Mouse (Mus musculus) liver, postnatal 0 days (tissue): Measurements from ENCODE around the gene Kif14. TPM values are rescaled to one million over a fixed set of nuclear protein-coding genes. Genes with fewer than 3 reads are reported as not detected.
"Not testable (repeated sequence)": the region's sequence is repeated elsewhere in the genome, so short reads cannot be mapped to it uniquely, and the experiment has no call there.

Experiments used
- ATAC-seq: fragments of 200-750 bp; cut with Nextera tagmentation; 2 replicates; pipeline ENCODE4 v1.8.0; 2017; ENCODE audit warnings: mild to moderate bottlenecking, moderate library complexity
- DNase-seq: peaks from one replicate; pipeline ENCODE4 v3.0.0-alpha.2; 2016
- H3K27ac ChIP-seq: fragments of 300-500 bp; sonication (generic); 2 replicates; pipeline ENCODE4 v1.5.1; 2014; ENCODE audit warnings: antibody characterized with exemption, moderate library complexity, mild to moderate bottlenecking, low read depth
- H3K27me3 ChIP-seq: fragments of 300-500 bp; sonication (generic); 2 replicates; pipeline ENCODE4 v1.6.1; 2014; ENCODE audit warnings: low read length, control low read depth, mixed read lengths; ENCODE audit not compliant: insufficient read depth
- H3K36me3 ChIP-seq: fragments of 300-500 bp; sonication (generic); replicated peaks from 2 replicates; pipeline ENCODE4 v1.6.1; 2014; ENCODE audit warnings: mild to moderate bottlenecking, control low read depth, low read length, moderate library complexity, mixed read lengths; ENCODE audit not compliant: insufficient read depth
- H3K4me1 ChIP-seq: fragments of 300-500 bp; sonication (generic); 2 replicates; pipeline ENCODE4 v1.6.1; 2014; ENCODE audit warnings: antibody characterized with exemption, mild to moderate bottlenecking, control low read depth; ENCODE audit not compliant: insufficient read depth
- H3K4me2 ChIP-seq: fragments of 300-500 bp; sonication (generic); 2 replicates; pipeline ENCODE4 v1.6.1; 2014; ENCODE audit warnings: low read depth, mild to moderate bottlenecking, low read length, moderate library complexity, mixed read lengths
- H3K4me3 ChIP-seq: fragments of 300-500 bp; sonication (generic); 2 replicates; pipeline ENCODE4 v1.5.1; 2014; ENCODE audit warnings: low read depth, low read length
- H3K9ac ChIP-seq: fragments of 300-500 bp; sonication (generic); replicated peaks from 2 replicates; pipeline ENCODE4 v1.6.1; 2014; ENCODE audit warnings: mild to moderate bottlenecking, moderate library complexity
- H3K9me3 ChIP-seq: fragments of 300-500 bp; sonication (generic); 2 replicates; pipeline ENCODE4 v1.6.1; 2016; ENCODE audit warnings: mild to moderate bottlenecking, control low read depth, low read length, mixed read lengths
- CTCF ChIP-seq: sonication (generic); IDR thresholded peaks from 2 replicates; pipeline ENCODE4 v1.5.1; 2016; ENCODE audit warnings: antibody characterized with exemption, low read depth
- EP300 ChIP-seq: IDR thresholded peaks from 2 replicates; pipeline ENCODE4 v1.6.1; 2016; ENCODE audit warnings: antibody characterized with exemption, low read depth, mild to moderate bottlenecking
- WGBS: fragments of 180-500 bp; shearing (Covaris S2); extraction: QIAGEN DNeasy Blood & Tissue Kit; methylation state at CpG from one replicate; pipeline ENCODE4 v1.1.7; 2014; ENCODE audit not compliant: insufficient replicate concordance; 5-methylcytosine and 5-hydroxymethylcytosine counted together
- polyA plus RNA-seq: library from polyadenylated mRNA; unstranded; fragments of >200 nt; fragmentation: Nextera tagmentation; extraction: Ambion mirVana; gene quantifications from 2 replicates; pipeline ENCODE4 v1.2.1, GENCODE M21; 2015

Kif14 gene
- polyA plus RNA-seq, 1 experiment from 2014 or later = 2.3 TPM

GRCm38 (mm10) chr1:136465168-136465567 is 975 bp upstream of the Kif14 start:
- Histone ChIP-seq H3K27me3 (no peaks in the 10 kb centered on the region), H3K4me1 (0 out of 2 replicates have a peak, but pooled peaks cover 8% of the 10 kb centered on the region), H3K9me3 (no peaks in the 10 kb centered on the region), H3K4me2 (no peak overlapping the region), H3K27ac (no peak overlapping the region), H3K9ac (no peak overlapping the region), H3K4me3 (no peak overlapping the region), H3K36me3 (peaks cover 18% of the 10 kb centered on the region)
- TF ChIP-seq CTCF (no peak), EP300 (no peak)
- ATAC-seq (no peak), DNase-seq (no peak)

GRCm38 (mm10) chr1:136469408-136469807 is 3.3 kb downstream of the Kif14 start:
- H3K27me3 ChIP-seq = no peaks in the 10 kb centered on the region
- H3K4me1 ChIP-seq = 0 out of 2 replicates have a peak, but pooled peaks cover 8% of the 10 kb centered on the region
- TF ChIP-seq CTCF (no peak), EP300 (no peak)
- H3K4me3 ChIP-seq = 0 out of 2 replicates have a peak overlapping the region, but pooled peaks have one; percentile 7
- peak overlapping the region; percentile 52 for H3K4me2 ChIP-seq
- DNase-seq (no peak), ATAC-seq (no peak)
- no peaks in the 10 kb centered on the region for H3K9me3 ChIP-seq
- no peak overlapping the region; the same call in 1 of the 2 replicates for H3K9ac ChIP-seq
- 86% methylated on average over 4 of the region's 4 CpGs for WGBS
- H3K27ac ChIP-seq = no peak overlapping the region
- H3K36me3 ChIP-seq = peaks cover 45% of the 10 kb centered on the region

- Histone ChIP-seq H3K4me1 (0 out of 2 replicates have a peak, but pooled peaks cover 8% of the 10 kb centered on the region), H3K4me2 (peak overlapping the region; percentile 52), H3K9me3 (no peaks in the 10 kb centered on the region), H3K27ac (no peak overlapping the region), H3K4me3 (no peak overlapping the region), H3K27me3 (no peaks in the 10 kb centered on the region), H3K9ac (no peak overlapping the region), H3K36me3 (peaks cover 46% of the 10 kb centered on the region)
- TF ChIP-seq CTCF = no peak
- no peak for TF ChIP-seq EP300
- WGBS = 67% methylated on average over 6 of the region's 6 CpGs
- no peak for DNase-seq
- ATAC-seq = no peak
Measured at GRCm38 (mm10) chr1:136470471-136470870, 4.3 kb downstream of the Kif14 start.

GRCm38 (mm10) chr1:136491681-136492080 is 25.5 kb downstream of the Kif14 start:
- TF ChIP-seq CTCF (peak; percentile 37), EP300 (no peak)
- 75% methylated on average over 5 of the region's 5 CpGs for whole genome bisulfite sequencing
- Histone ChIP-seq H3K9me3 (no peaks in the 10 kb centered on the region), H3K27ac (no peak overlapping the region), H3K27me3 (no peaks in the 10 kb centered on the region), H3K4me2 (no peak overlapping the region), H3K36me3 (peaks cover 76% of the 10 kb centered on the region), H3K4me1 (no peaks in the 10 kb centered on the region), H3K9ac (no peak overlapping the region), H3K4me3 (no peak overlapping the region)
- ATAC-seq (peak; percentile 68), DNase-seq (no peak)

- H3K4me2 ChIP-seq = no peak overlapping the region
- H3K9ac ChIP-seq = no peak overlapping the region
- H3K9me3 ChIP-seq = no peaks in the 10 kb centered on the region
- 70% methylated on average over 2 of the region's 2 CpGs for WGBS
- H3K36me3 ChIP-seq = peaks cover 76% of the 10 kb centered on the region
- H3K27me3 ChIP-seq = no peaks in the 10 kb centered on the region
- no peak overlapping the region for H3K27ac ChIP-seq
- no peak for ATAC-seq
- TF ChIP-seq CTCF (no peak), EP300 (no peak)
- no peak for DNase-seq
- H3K4me3 ChIP-seq = no peak overlapping the region
- H3K4me1 ChIP-seq = no peaks in the 10 kb centered on the region
Measured at GRCm38 (mm10) chr1:136492232-136492631, 26.1 kb downstream of the Kif14 start.

GRCm38 (mm10) chr1:136499317-136499716 is 33.2 kb downstream of the Kif14 start:
- ATAC-seq (no peak), DNase-seq (no peak)
- H3K9me3 ChIP-seq = no peaks in the 10 kb centered on the region; the same call in 1 of the 2 replicates
- H3K9ac ChIP-seq = no peak overlapping the region
- H3K27me3 ChIP-seq = no peaks in the 10 kb centered on the region
- H3K4me3 ChIP-seq = no peak overlapping the region
- H3K4me1 ChIP-seq = no peaks in the 10 kb centered on the region
- H3K36me3 ChIP-seq = peaks cover 36% of the 10 kb centered on the region
- H3K27ac ChIP-seq = no peak overlapping the region
- 93% methylated on average over 13 of the region's 13 CpGs for WGBS
- TF ChIP-seq EP300 (no peak), CTCF (no peak)
- no peak overlapping the region for H3K4me2 ChIP-seq

GRCm38 (mm10) chr1:136502936-136503335 is 36.8 kb downstream of the Kif14 start:
- 95% methylated on average over 8 of the region's 8 CpGs for whole genome bisulfite sequencing
- H3K27ac ChIP-seq = no peak overlapping the region
- no peak for TF ChIP-seq EP300
- TF ChIP-seq CTCF = peak; percentile 13; the same call in 1 of the 2 replicates

GRCm38 (mm10) chr1:136506255-136506654 is 40.1 kb downstream of the Kif14 start:
- H3K27me3 ChIP-seq, H3K36me3 ChIP-seq, H3K4me2 ChIP-seq, H3K9me3 ChIP-seq, H3K4me1 ChIP-seq, H3K9ac ChIP-seq, DNase-seq, H3K4me3 ChIP-seq: not testable (repeated sequence)
- H3K27ac ChIP-seq = peak overlapping the region; percentile 69
- 67% methylated on average over 10 of the region's 10 CpGs for WGBS
- ATAC-seq = peak; percentile 97

More at GRCm38 (mm10) chr1:136502936-136503335, 36.8 kb downstream of the Kif14 start:
- H3K9ac ChIP-seq = no peak overlapping the region
- no peaks in the 10 kb centered on the region for H3K27me3 ChIP-seq
- H3K4me1 ChIP-seq = no peaks in the 10 kb centered on the region
- no peak overlapping the region for H3K4me2 ChIP-seq
- no peak for DNase-seq
- H3K36me3 ChIP-seq = peaks cover 8% of the 10 kb centered on the region; the same call in 1 of the 2 replicates
- H3K4me3 ChIP-seq = no peak overlapping the region
- no peak for ATAC-seq
- H3K9me3 ChIP-seq = no peaks in the 10 kb centered on the region; the same call in 1 of the 2 replicates
